Mouse (Mus musculus) skeletal muscle tissue, adult 2 months (tissue): ENCODE results near the gene Mb21d2.

Source experiments
- DNase-seq: peaks from one replicate; pipeline ENCODE4 v3.0.0-alpha.2; 2012; ENCODE audit warnings: low read depth, low spot score

Mb21d2 gene

GRCm38 (mm10) chr16:28863616-28864015 is 65.9 kb downstream of the Mb21d2 start:
- DNase-seq = no peak

- DNase-seq = no peak
Observed at GRCm38 (mm10) chr16:28862093-28862492, 67.4 kb downstream of the Mb21d2 start.

- DNase-seq = no peak
Observed at GRCm38 (mm10) chr16:28859678-28860077, 69.8 kb downstream of the Mb21d2 start.

- DNase-seq = no peak
Observed at GRCm38 (mm10) chr16:28859009-28859288, 70.5 kb downstream of the Mb21d2 start.

- DNase-seq = peak; percentile 42
Observed at GRCm38 (mm10) chr16:28858210-28859008, 71.1 kb downstream of the Mb21d2 start.

GRCm38 (mm10) chr16:28851409-28851821 is 78.1 kb downstream of the Mb21d2 start:
- no peak for DNase-seq

- no peak for DNase-seq
Observed at GRCm38 (mm10) chr16:28850881-28851280, 78.6 kb downstream of the Mb21d2 start.

- no peak for DNase-seq
Observed at GRCm38 (mm10) chr16:28846123-28846522, 83.3 kb downstream of the Mb21d2 start.

GRCm38 (mm10) chr16:28845336-28845735 is 84.1 kb downstream of the Mb21d2 start:
- no peak for DNase-seq

GRCm38 (mm10) chr16:28841102-28841501 is 88.4 kb downstream of the Mb21d2 start:
- no peak for DNase-seq

- peak; percentile 43 for DNase-seq
Observed at GRCm38 (mm10) chr16:28840075-28840974, 89.1 kb downstream of the Mb21d2 start.

- DNase-seq = no peak
Observed at GRCm38 (mm10) chr16:28839575-28839974, 89.9 kb downstream of the Mb21d2 start.

- DNase-seq = no peak
Observed at GRCm38 (mm10) chr16:28838016-28838415, 91.5 kb downstream of the Mb21d2 start.

- DNase-seq = no peak
Observed at GRCm38 (mm10) chr16:28832085-28832635, 97.3 kb downstream of the Mb21d2 start.

GRCm38 (mm10) chr16:28829263-28829955 is 100.1 kb downstream of the Mb21d2 start:
- DNase-seq = no peak

GRCm38 (mm10) chr16:28824781-28825180 is 104.7 kb downstream of the Mb21d2 start:
- no peak for DNase-seq

GRCm38 (mm10) chr16:28821774-28822173 is 107.7 kb downstream of the Mb21d2 start:
- DNase-seq = no peak

- no peak for DNase-seq
Observed at GRCm38 (mm10) chr16:28818749-28819285, 110.7 kb downstream of the Mb21d2 start.

- DNase-seq = no peak
Observed at GRCm38 (mm10) chr16:28813290-28813689, 116.2 kb downstream of the Mb21d2 start.

- no peak for DNase-seq
Observed at GRCm38 (mm10) chr16:28809089-28809488, 120.4 kb downstream of the Mb21d2 start.

- no peak for DNase-seq
Observed at GRCm38 (mm10) chr16:28793115-28793514, 136.4 kb downstream of the Mb21d2 start.
